Mouse (Mus musculus): ENCODE results near the gene Gpa33. TPM values are rescaled to one million over a fixed set of nuclear protein-coding genes. Genes with fewer than 3 reads are reported as not detected.

The Gpa33 gene
- total RNA-seq, 2 experiments from 2014 or later: not detected

- no peak for TF ChIP-seq CTCF (IDR thresholded peaks at IDR 0.05)
- intact Hi-C loops (cut with DNase I): no loop called here
- no peak overlapping the region for H3K4me3 ChIP-seq
- DNase-seq: no peak
- no peak overlapping the region; the same call in 1 of the 2 replicates for H3K27ac ChIP-seq
Observed at GRCm38 (mm10) chr1:166117866-166118639, 12.0 kb upstream of the Gpa33 start.

- TF ChIP-seq CTCF (IDR thresholded peaks at IDR 0.05): no peak
- DNase-seq: no peak
- H3K4me3 ChIP-seq: no peak overlapping the region
- no peak overlapping the region for H3K27ac ChIP-seq
- intact Hi-C loops (cut with DNase I): no loop called here
Observed at GRCm38 (mm10) chr1:166122114-166122513, 7.9 kb upstream of the Gpa33 start.

- H3K4me3 ChIP-seq: no peak overlapping the region
- no peak overlapping the region for H3K27ac ChIP-seq
- intact Hi-C loops (cut with DNase I): no loop called here
- peak; percentile 32; the same call in 1 of the 2 replicates for TF ChIP-seq CTCF (IDR thresholded peaks at IDR 0.05)
- DNase-seq: no peak
Observed at GRCm38 (mm10) chr1:166123045-166123444, 7.0 kb upstream of the Gpa33 start.

DNA sequence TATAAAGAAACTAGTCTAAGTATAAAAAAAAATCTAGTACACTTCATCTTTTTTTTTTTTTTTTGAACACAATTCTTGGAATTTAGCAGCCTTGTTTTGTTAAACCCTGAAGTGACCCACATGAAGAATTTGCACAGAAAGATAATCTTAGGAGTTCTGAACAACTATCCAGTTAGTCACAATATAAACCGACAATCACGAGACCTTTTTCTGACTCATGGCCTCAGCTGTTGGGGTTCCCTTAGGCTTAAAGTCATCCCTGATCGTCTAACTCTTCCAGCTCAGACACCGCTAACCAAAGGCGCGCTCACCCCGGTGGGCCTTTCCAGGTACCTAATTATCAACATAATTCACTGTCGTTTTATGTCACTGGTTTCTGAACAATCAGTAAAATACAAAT lies 6.3 kb upstream of the Gpa33 start:
- no peak for DNase-seq
- no peak overlapping the region for H3K27ac ChIP-seq
- H3K4me3 ChIP-seq: no peak overlapping the region
- TF ChIP-seq CTCF (IDR thresholded peaks at IDR 0.05): no peak
- intact Hi-C loops (cut with DNase I): no loop called here

- intact Hi-C loops (cut with DNase I): loop anchor here (5.0 kb wide), 1 partner anchor 123 kb away; the partner anchor contains the start of gene Pou2f1
- TF ChIP-seq CTCF (IDR thresholded peaks at IDR 0.05): no peak
Observed at GRCm38 (mm10) chr1:166124932-166125593, 5.0 kb upstream of the Gpa33 start.

DNA sequence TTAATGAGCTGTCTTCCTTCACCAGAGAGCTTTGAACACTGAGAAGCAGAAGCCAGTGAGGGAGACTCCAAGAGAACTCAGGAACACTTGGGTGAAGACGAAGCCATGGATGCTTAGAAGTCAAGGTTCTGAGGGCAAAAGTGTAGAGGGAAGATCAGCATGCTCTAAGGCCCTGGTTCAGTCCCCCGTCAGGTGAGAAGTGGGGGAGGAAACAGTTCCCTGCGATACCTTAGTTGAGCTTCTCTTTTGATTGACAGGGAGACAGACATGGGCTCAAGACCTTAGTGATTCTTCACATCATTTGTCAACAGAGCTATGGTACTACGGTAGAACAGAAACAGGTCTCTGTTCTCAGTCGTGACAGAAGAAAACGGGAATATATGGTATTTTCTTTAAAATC lies 3.7 kb upstream of the Gpa33 start:
- intact Hi-C loops (cut with DNase I): loop anchor here (5.0 kb wide), 1 partner anchor 124 kb away; the partner anchor contains the start of gene Pou2f1
- peak overlapping the region; percentile 96 for H3K27ac ChIP-seq
- no peak for TF ChIP-seq CTCF (IDR thresholded peaks at IDR 0.05)
- no peak for DNase-seq
- peak overlapping the region; percentile 76 for H3K4me3 ChIP-seq

More at GRCm38 (mm10) chr1:166124932-166125593, 5.0 kb upstream of the Gpa33 start:
- Histone ChIP-seq H3K27ac (no peak overlapping the region), H3K4me3 (no peak overlapping the region)
- no peak for DNase-seq

- no peak for TF ChIP-seq CTCF (IDR thresholded peaks at IDR 0.05)
- peak overlapping the region; percentile 76 for H3K4me3 ChIP-seq
- peak overlapping the region; percentile 96 for H3K27ac ChIP-seq
- peak; percentile 71 for DNase-seq
- intact Hi-C loops (cut with DNase I): loop anchor here (5.0 kb wide), 1 partner anchor 124 kb away; the partner anchor contains the start of gene Pou2f1
Observed at GRCm38 (mm10) chr1:166126795-166127194, 3.2 kb upstream of the Gpa33 start.

- Histone ChIP-seq H3K27ac (peak within 1 kb of the TSS; percentile 96), H3K4me3 (peak within 1 kb of the TSS; percentile 76)
- no peak for TF ChIP-seq CTCF (IDR thresholded peaks at IDR 0.05)
- peak; percentile 52 for DNase-seq
- intact Hi-C loops (cut with DNase I): loop anchor here (5.0 kb wide), 1 partner anchor 125 kb away; the partner anchor contains the start of gene Pou2f1
Observed at GRCm38 (mm10) chr1:166127719-166128118, 2.3 kb upstream of the Gpa33 start, which contains the start of gene Dusp27. TSS of gene Dusp27 (minus strand) at chr1:166127922.

- no peak for TF ChIP-seq CTCF (IDR thresholded peaks at IDR 0.05)
- peak; percentile 34 for DNase-seq
- H3K27ac ChIP-seq: peak overlapping the region; percentile 96
- intact Hi-C loops (cut with DNase I): loop anchor here (5.0 kb wide), 1 partner anchor 126 kb away; the partner anchor contains the start of gene Pou2f1
- no peak overlapping the region for H3K4me3 ChIP-seq
Observed at GRCm38 (mm10) chr1:166128551-166128950, 1.5 kb upstream of the Gpa33 start.

DNA sequence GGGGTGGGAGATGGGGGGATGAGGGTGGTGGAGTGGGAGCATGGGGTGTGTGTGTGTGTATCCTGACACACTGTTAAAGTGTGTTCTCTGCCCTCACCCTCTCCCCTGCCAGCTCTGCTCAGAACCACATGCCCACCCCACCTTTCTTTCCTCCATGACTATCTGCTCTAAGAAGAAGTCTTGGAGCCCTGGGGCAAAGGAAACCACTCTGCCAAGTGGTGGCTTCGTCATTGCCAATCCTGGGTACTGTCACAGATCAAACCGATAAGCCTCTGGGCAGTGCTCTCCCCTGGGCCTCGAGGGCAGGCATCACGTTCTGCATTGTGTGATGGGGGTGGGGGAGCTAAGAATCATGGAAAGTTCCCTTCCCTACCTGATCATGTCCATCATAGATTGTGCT lies 2.3 kb downstream of the Gpa33 start:
- no peak overlapping the region for H3K27ac ChIP-seq
- TF ChIP-seq CTCF (IDR thresholded peaks at IDR 0.05): no peak
- no peak overlapping the region for H3K4me3 ChIP-seq
- intact Hi-C loops (cut with DNase I): no loop called here
- no peak for DNase-seq

DNA sequence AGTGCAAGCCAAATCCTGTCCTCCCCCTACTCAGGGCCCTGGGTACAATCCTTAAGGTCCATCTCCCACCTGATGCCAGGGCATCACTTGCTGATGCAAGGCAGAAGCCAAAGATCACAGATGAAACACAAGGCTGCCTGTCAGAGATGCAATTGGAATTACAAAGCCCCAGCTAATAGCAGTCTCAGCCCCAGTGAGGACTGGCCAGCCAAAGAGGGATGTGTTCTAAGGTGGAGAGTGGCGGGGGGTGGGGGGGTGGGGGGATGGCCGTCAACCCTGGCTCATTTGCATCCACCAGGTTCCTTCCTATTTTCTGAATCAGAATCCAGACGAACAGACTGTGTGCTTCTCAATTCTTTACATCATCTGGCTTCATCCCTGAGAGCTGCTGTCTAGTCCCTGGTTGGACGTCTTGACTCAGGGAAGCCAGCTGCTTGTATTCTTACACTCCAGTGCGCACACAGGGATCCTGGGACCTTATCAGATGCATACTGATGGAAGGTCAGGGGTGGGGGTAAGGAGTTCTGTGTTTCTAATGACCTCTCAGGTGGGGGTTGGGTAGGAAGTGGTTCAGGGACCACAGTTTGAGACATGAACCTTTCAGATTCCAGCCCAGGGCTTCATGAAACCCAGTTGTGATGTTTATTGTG lies 5.2 kb downstream of the Gpa33 start:
- DNase-seq: no peak
- Histone ChIP-seq H3K4me3 (no peak overlapping the region), H3K27ac (no peak overlapping the region)
- intact Hi-C loops (cut with DNase I): no loop called here
- no peak for TF ChIP-seq CTCF (IDR thresholded peaks at IDR 0.05)

DNA sequence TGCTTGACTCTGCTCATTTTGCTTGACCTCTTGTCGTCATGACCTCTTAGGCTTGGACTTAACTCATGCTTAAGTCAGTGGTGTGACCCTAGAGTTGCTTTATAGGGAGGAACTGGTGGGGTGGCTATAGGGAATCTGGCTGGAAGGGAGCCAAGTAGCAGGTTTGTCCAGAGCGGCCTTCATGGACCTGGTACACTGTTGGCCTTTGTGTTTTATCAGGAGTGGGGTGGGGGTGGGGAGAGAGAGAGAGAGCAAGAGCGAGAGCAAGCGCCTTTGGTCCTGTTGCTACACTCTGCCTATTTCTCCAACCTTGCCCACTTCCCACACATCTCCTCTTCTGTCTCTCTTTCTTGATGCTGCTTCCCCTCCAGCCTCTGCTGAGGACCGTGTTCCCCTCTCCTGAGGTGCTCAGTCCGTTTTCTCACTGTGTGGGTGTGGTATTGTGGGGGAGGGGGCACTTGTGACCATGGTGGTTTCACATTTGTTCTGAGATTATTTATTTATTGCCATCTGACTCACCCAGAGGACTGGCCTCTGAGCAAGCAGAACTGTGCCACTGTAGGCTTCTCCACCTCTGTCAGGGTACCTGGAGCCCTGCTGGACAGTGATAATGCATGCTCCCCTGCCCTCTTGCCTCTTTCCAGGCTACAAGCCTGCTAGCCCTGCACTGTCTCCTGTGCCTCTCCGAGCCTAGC lies 7.4 kb downstream of the Gpa33 start:
- DNase-seq: no peak
- H3K27ac ChIP-seq: no peak overlapping the region
- intact Hi-C loops (cut with DNase I): no loop called here
- TF ChIP-seq CTCF (IDR thresholded peaks at IDR 0.05): no peak
- no peak overlapping the region for H3K4me3 ChIP-seq
